Mouse (Mus musculus): ENCODE measurements around the gene Rfc1.

- TF ChIP-seq EP300 (IDR thresholded peaks at IDR 0.05; ENCODE audit: insufficient read depth, low read depth, low read length) (no peak), CTCF (IDR thresholded peaks at IDR 0.05; ENCODE audit: low read depth, low read length) (no peak)
These were observed 111.4 kb downstream of the Rfc1 start for GRCm38 (mm10) chr5:65224056-65224455.

Data from ES-Bruce4 (cell line).